Mouse (Mus musculus) MEL (cell line): ENCODE results near the gene Phospho1. TPM values are rescaled to one million over a fixed set of nuclear protein-coding genes. Genes with fewer than 3 reads are reported as not detected.
A peak's percentile ranks its signal among the peaks of the same experiment; 100 is the strongest.

Experiments
- DNase-seq: peaks from one replicate; pipeline ENCODE4 v3.0.0; 2011; ENCODE audit warnings: low read depth, low spot score
- H3K27ac ChIP-seq: 2 replicates; pipeline ENCODE4 v1.5.1; 2012; ENCODE audit warnings: low read depth, mild to moderate bottlenecking, control low read depth, low read length, moderate library complexity; ENCODE audit not compliant: control insufficient read depth
- H3K27me3 ChIP-seq, 2 experiments: fragments of 150-350 bp in 1 of 2; sonication (generic) in 1 of 2; 2 replicates each; pipeline ENCODE4 v1.6.1; 2012; ENCODE audit warnings: low read length in 2 of 2, mild to moderate bottlenecking in 2 of 2, improper control_type of control experiment in 1 of 2, moderate library complexity in 1 of 2; ENCODE audit not compliant: insufficient read depth in 2 of 2, control insufficient read depth in 1 of 2
- H3K36me3 ChIP-seq, 2 experiments: 2 replicates each; pipeline ENCODE4 v1.6.1; 2012 to 2014; ENCODE audit warnings: low read length in 2 of 2, improper control_type of control experiment in 1 of 2, inconsistent platforms in 1 of 2, mild to moderate bottlenecking in 1 of 2; ENCODE audit not compliant: insufficient read depth in 2 of 2, control insufficient read depth in 1 of 2
- H3K4me1 ChIP-seq, 2 experiments: fragments of 150-350 bp in 1 of 2; sonication (generic) in 1 of 2; 2 replicates each; pipeline ENCODE4 v1.6.1; 2012; ENCODE audit warnings: low read length in 2 of 2, improper control_type of control experiment in 1 of 2, mild to moderate bottlenecking in 1 of 2; ENCODE audit not compliant: insufficient read depth in 2 of 2, control insufficient read depth in 1 of 2
- H3K4me3 ChIP-seq, 2 experiments: fragments of 150-350 bp in 1 of 2; sonication (generic) in 1 of 2; 2 replicates each; pipeline ENCODE4 v1.5.1; 2012; ENCODE audit warnings: low read depth in 2 of 2, low read length in 2 of 2, mild to moderate bottlenecking in 2 of 2, moderate library complexity in 2 of 2, control low read depth in 1 of 2, improper control_type of control experiment in 1 of 2; ENCODE audit not compliant: control insufficient read depth in 1 of 2, insufficient read depth in 1 of 2
- H3K79me2 ChIP-seq: 2 replicates; pipeline ENCODE4 v1.6.1; 2012; ENCODE audit warnings: mild to moderate bottlenecking, low read length, moderate library complexity; ENCODE audit not compliant: control insufficient read depth, poor library complexity, insufficient read depth
- H3K9ac ChIP-seq: 2 replicates; pipeline ENCODE4 v1.6.1; 2012; ENCODE audit warnings: low read depth, mild to moderate bottlenecking, control low read depth, low read length, moderate library complexity; ENCODE audit not compliant: control insufficient read depth, poor library complexity, severe bottlenecking
- H3K9me3 ChIP-seq: fragments of 150-350 bp; sonication (generic); replicated peaks from 2 replicates; pipeline ENCODE4 v1.6.1; 2012; ENCODE audit warnings: mild to moderate bottlenecking, low read length, improper control_type of control experiment, moderate library complexity; ENCODE audit not compliant: insufficient read depth
- BHLHE40 ChIP-seq: IDR thresholded peaks from 2 replicates; pipeline ENCODE4 v1.6.1; 2012; ENCODE audit warnings: low read depth, mild to moderate bottlenecking, inconsistent platforms, low read length, improper control_type of control experiment, borderline replicate concordance
- CHD1 ChIP-seq: IDR thresholded peaks from 2 replicates; pipeline ENCODE4 v1.6.1; 2012; ENCODE audit warnings: low read depth, mild to moderate bottlenecking, inconsistent platforms, low read length, improper control_type of control experiment
- CHD2 ChIP-seq: IDR thresholded peaks from 2 replicates; pipeline ENCODE4 v1.6.1; 2011; ENCODE audit warnings: low read length, improper control_type of control experiment
- CTCF ChIP-seq, 3 experiments: IDR thresholded peaks in 2 of 3; conservative IDR thresholded peaks in 1 of 3; 2 replicates each; pipeline ENCODE4 v1.5.1; 2011 to 2012; ENCODE audit warnings: low read length in 3 of 3, low read depth in 2 of 3, mild to moderate bottlenecking in 2 of 3, improper control_type of control experiment in 1 of 3, inconsistent platforms in 1 of 3, mixed read lengths in 1 of 3, moderate library complexity in 1 of 3; ENCODE audit not compliant: control insufficient read depth in 1 of 3, insufficient read depth in 1 of 3, poor library complexity in 1 of 3, severe bottlenecking in 1 of 3
- E2F4 ChIP-seq: IDR thresholded peaks from 2 replicates; pipeline ENCODE4 v1.6.1; 2011; ENCODE audit warnings: low read depth, low read length, improper control_type of control experiment, borderline replicate concordance
- ELF1 ChIP-seq: IDR thresholded peaks from 2 replicates; pipeline ENCODE4 v1.6.1; 2014; ENCODE audit warnings: low read depth, mild to moderate bottlenecking, inconsistent platforms, low read length, improper control_type of control experiment, moderate library complexity
- EP300 ChIP-seq, 2 experiments: IDR thresholded peaks; 2 replicates each; pipeline ENCODE4 v1.6.1; 2011; ENCODE audit warnings: improper control_type of control experiment in 2 of 2, low read length in 2 of 2, low read depth in 1 of 2, mild to moderate bottlenecking in 1 of 2
- ETS1 ChIP-seq: IDR thresholded peaks from 2 replicates; pipeline ENCODE4 v1.6.1; 2012; ENCODE audit warnings: low read depth, mild to moderate bottlenecking, inconsistent platforms, low read length, improper control_type of control experiment, moderate library complexity
- GATA1 ChIP-seq: IDR thresholded peaks from 2 replicates; pipeline ENCODE4 v1.6.1; 2011; ENCODE audit warnings: low read depth, low read length, improper control_type of control experiment
- HCFC1 ChIP-seq: IDR thresholded peaks from 2 replicates; pipeline ENCODE4 v1.6.1; 2012; ENCODE audit warnings: low read depth, mild to moderate bottlenecking, inconsistent platforms, low read length, improper control_type of control experiment, moderate library complexity
- JUND ChIP-seq: IDR thresholded peaks from 2 replicates; pipeline ENCODE4 v1.6.1; 2011; ENCODE audit warnings: low read depth, mild to moderate bottlenecking, improper control_type of control experiment, low read length
- MAZ ChIP-seq: IDR thresholded peaks from 2 replicates; pipeline ENCODE4 v1.6.1; 2012; ENCODE audit warnings: low read depth, mild to moderate bottlenecking, inconsistent platforms, low read length, improper control_type of control experiment
- MEF2A ChIP-seq: IDR thresholded peaks from 2 replicates; pipeline ENCODE4 v1.6.1; 2014; ENCODE audit warnings: low read depth, mild to moderate bottlenecking, inconsistent platforms, low read length, improper control_type of control experiment; ENCODE audit not compliant: poor library complexity, insufficient replicate concordance, severe bottlenecking; ENCODE audit errors: extremely low read depth
- MYB ChIP-seq: IDR thresholded peaks from 2 replicates; pipeline ENCODE4 v1.6.1; 2011; ENCODE audit warnings: mild to moderate bottlenecking, low read depth, low read length, improper control_type of control experiment
- MYC ChIP-seq: IDR thresholded peaks from 2 replicates; pipeline ENCODE4 v1.6.1; 2011; ENCODE audit warnings: low read depth, mild to moderate bottlenecking, low read length, improper control_type of control experiment, moderate library complexity
- NELFE ChIP-seq: IDR thresholded peaks from 2 replicates; pipeline ENCODE4 v1.6.1; 2011; ENCODE audit warnings: low read depth, low read length, improper control_type of control experiment
- NRF1 ChIP-seq: IDR thresholded peaks from 2 replicates; pipeline ENCODE4 v1.6.1; 2014; ENCODE audit warnings: low read depth, mild to moderate bottlenecking, inconsistent platforms, low read length, improper control_type of control experiment, moderate library complexity; ENCODE audit not compliant: poor library complexity, insufficient read depth, severe bottlenecking
- POLR2A ChIP-seq, 2 experiments: IDR thresholded peaks; 2 replicates each; pipeline ENCODE4 v1.6.1; 2011 to 2012; ENCODE audit warnings: low read length in 2 of 2, mild to moderate bottlenecking in 2 of 2, control low read depth in 1 of 2, improper control_type of control experiment in 1 of 2, low read depth in 1 of 2, moderate library complexity in 1 of 2; ENCODE audit not compliant: control insufficient read depth in 1 of 2, insufficient read depth in 1 of 2, poor library complexity in 1 of 2
- POLR2AphosphoS5 ChIP-seq: IDR thresholded peaks from 2 replicates; pipeline ENCODE4 v1.6.1; 2012; ENCODE audit warnings: low read depth, borderline replicate concordance, mild to moderate bottlenecking, inconsistent platforms, low read length, moderate library complexity, mixed read lengths
- RCOR1 ChIP-seq: IDR thresholded peaks from 2 replicates; pipeline ENCODE4 v1.6.1; 2012; ENCODE audit warnings: low read depth, mild to moderate bottlenecking, inconsistent platforms, low read length, improper control_type of control experiment
- SIN3A ChIP-seq: IDR thresholded peaks from 2 replicates; pipeline ENCODE4 v1.6.1; 2012; ENCODE audit warnings: low read length, improper control_type of control experiment, inconsistent platforms
- SMC3 ChIP-seq: IDR thresholded peaks from 2 replicates; pipeline ENCODE4 v1.6.1; 2011; ENCODE audit warnings: low read depth, low read length, improper control_type of control experiment
- TAL1 ChIP-seq: IDR thresholded peaks from 2 replicates; pipeline ENCODE4 v1.6.1; 2012; ENCODE audit warnings: mild to moderate bottlenecking, inconsistent platforms, low read length, moderate library complexity, mixed read lengths
- TBP ChIP-seq: IDR thresholded peaks from 2 replicates; pipeline ENCODE4 v1.8.0; 2011; ENCODE audit warnings: low read depth, low read length, improper control_type of control experiment
- TCF12 ChIP-seq: IDR thresholded peaks from 2 replicates; pipeline ENCODE4 v1.6.1; 2014; ENCODE audit warnings: low read depth, mild to moderate bottlenecking, inconsistent platforms, low read length, improper control_type of control experiment, moderate library complexity
- UBTF ChIP-seq: IDR thresholded peaks from 2 replicates; pipeline ENCODE4 v1.6.1; 2012; ENCODE audit warnings: low read depth, mild to moderate bottlenecking, inconsistent platforms, low read length, improper control_type of control experiment, moderate library complexity, borderline replicate concordance; ENCODE audit not compliant: insufficient read depth
- USF1 ChIP-seq: IDR thresholded peaks from 2 replicates; pipeline ENCODE4 v1.6.1; 2014; ENCODE audit warnings: low read depth, mild to moderate bottlenecking, inconsistent platforms, low read length, improper control_type of control experiment, moderate library complexity
- ZC3H11A ChIP-seq: IDR thresholded peaks from 2 replicates; pipeline ENCODE4 v1.6.1; 2012; ENCODE audit warnings: low read depth, mild to moderate bottlenecking, inconsistent platforms, low read length, improper control_type of control experiment
- ZMIZ1 ChIP-seq: IDR thresholded peaks from 2 replicates; pipeline ENCODE4 v1.6.1; 2012; ENCODE audit warnings: low read depth, mild to moderate bottlenecking, inconsistent platforms, low read length, improper control_type of control experiment, moderate library complexity
- ZNF384 ChIP-seq: IDR thresholded peaks from 2 replicates; pipeline ENCODE4 v1.6.1; 2012; ENCODE audit warnings: low read depth, mild to moderate bottlenecking, inconsistent platforms, low read length, improper control_type of control experiment
- polyA plus RNA-seq, 2 experiments: library from polyadenylated mRNA; stranded (reverse) in 1 of 2; unstranded in 1 of 2; fragments of >175 nt in 1 of 2; fragments of >200 nt in 1 of 2; gene quantifications; 2 replicates each; pipeline versions ENCODE4 v1.2.1 to v1.2.4; 2012; ENCODE audit warnings: low replicate concordance in 2 of 2, low read depth in 1 of 2; ENCODE audit not compliant: insufficient read length in 2 of 2, insufficient read depth in 1 of 2, missing spikeins in 1 of 2
- total RNA-seq: library from RNA; depleted of rRNA; stranded (reverse); fragments of 300-350 nt; gene quantifications from 2 replicates; pipeline ENCODE4 v1.2.3, GENCODE M21; 2012

Phospho1 gene
- total and polyA plus RNA-seq, 3 experiments = 15.4 to 76.0 TPM; not detected in 1

GRCm38 (mm10) chr11:95807884-95808283 lies 16.4 kb upstream of the Phospho1 start:
- H3K36me3 ChIP-seq = peaks cover 0 to 22% of the 10 kb centered on the region in 2 experiments; a peak in 2 of 4 replicates
- no peak overlapping the region for H3K4me3 ChIP-seq
- no peaks in the 10 kb centered on the region for H3K9me3 ChIP-seq
- H3K27ac ChIP-seq = peak overlapping the region; percentile 61; the same call in 1 of the 2 replicates
- TF ChIP-seq CHD1 = no peak
- no peak for TF ChIP-seq ZMIZ1
- no peak for TF ChIP-seq MYB
- no peak for TF ChIP-seq NRF1
- no peak for TF ChIP-seq CHD2
- TF ChIP-seq POLR2AphosphoS5 = no peak
- no peak for TF ChIP-seq POLR2A (IDR thresholded peaks at IDR 0.05; ENCODE audit: control insufficient read depth in 1 of 2, insufficient read depth in 1 of 2, low read depth in 1 of 2, low read length in 2 of 2, poor library complexity in 1 of 2)
- no peak for TF ChIP-seq TCF12
- no peak for TF ChIP-seq SMC3
- no peak for TF ChIP-seq MYC
- no peak for TF ChIP-seq NELFE
- no peak for TF ChIP-seq MEF2A
- TF ChIP-seq ELF1 = no peak
- no peak for TF ChIP-seq HCFC1
- no peak for TF ChIP-seq TBP
- no peak for TF ChIP-seq CTCF (IDR thresholded peaks at IDR 0.05 in 2 of 3, conservative IDR thresholded peaks at IDR 0.05 in 1 of 3; ENCODE audit: control insufficient read depth in 1 of 3, insufficient read depth in 1 of 3, low read depth in 2 of 3, low read length in 3 of 3, poor library complexity in 1 of 3, severe bottlenecking in 1 of 3)
- TF ChIP-seq BHLHE40 = no peak
- H3K79me2 ChIP-seq = no peaks in the 10 kb centered on the region
- DNase-seq = no peak
- H3K9ac ChIP-seq = no peak overlapping the region
- no peaks in the 10 kb centered on the region for H3K27me3 ChIP-seq
- H3K4me1 ChIP-seq = peaks cover 18 to 42% of the 10 kb centered on the region in 2 experiments

GRCm38 (mm10) chr11:95808448-95809011 lies 15.8 kb upstream of the Phospho1 start:
- H3K9ac ChIP-seq = peak overlapping the region; percentile 40
- H3K27me3 ChIP-seq = no peaks in the 10 kb centered on the region
- H3K36me3 ChIP-seq = peaks cover 0 to 22% of the 10 kb centered on the region in 2 experiments; a peak in 2 of 4 replicates
- H3K79me2 ChIP-seq = no peaks in the 10 kb centered on the region
- H3K4me1 ChIP-seq = peaks cover 18 to 42% of the 10 kb centered on the region in 2 experiments
- H3K9me3 ChIP-seq = no peaks in the 10 kb centered on the region
- H3K4me3 ChIP-seq = no peak overlapping the region
- DNase-seq = peak; percentile 84
- H3K27ac ChIP-seq = peak overlapping the region; percentile 61
- TF ChIP-seq HCFC1 (no peak), EP300 (IDR thresholded peaks at IDR 0.05; ENCODE audit: low read depth in 1 of 2, low read length in 2 of 2) (peak in 1 of 2 experiments; percentile 78; a peak in 1 of 4 replicates), MAZ (no peak), USF1 (no peak), CHD1 (no peak), ETS1 (no peak), JUND (no peak), POLR2A (IDR thresholded peaks at IDR 0.05; ENCODE audit: control insufficient read depth in 1 of 2, insufficient read depth in 1 of 2, low read depth in 1 of 2, low read length in 2 of 2, poor library complexity in 1 of 2) (peak in 1 of 2 experiments; percentile 25; a peak in 1 of 4 replicates), TAL1 (no peak), BHLHE40 (no peak), ZNF384 (no peak), UBTF (no peak), E2F4 (no peak), ZC3H11A (no peak), ZMIZ1 (no peak), TBP (peak; percentile 59; the same call in 1 of the 2 replicates), RCOR1 (0 out of 2 replicates have a peak, but pooled peaks have one; percentile 2), GATA1 (0 out of 2 replicates have a peak, but pooled peaks have one; percentile 9), SIN3A (peak; percentile 35)
